Mouse (Mus musculus) CH12.LX (cell line): ENCODE measurements around the gene Ap1s1.

Experiments
- CTCF ChIP-seq, 2 experiments: IDR thresholded peaks in 1 of 2; conservative IDR thresholded peaks in 1 of 2; 2 replicates each; pipeline ENCODE4 v1.5.1; 2011 to 2012; ENCODE audit warnings: low read depth in 2 of 2, low read length in 2 of 2, improper control_type of control experiment in 1 of 2, inconsistent platforms in 1 of 2, mild to moderate bottlenecking in 1 of 2, moderate library complexity in 1 of 2
- POLR2A ChIP-seq: IDR thresholded peaks from 2 replicates; pipeline ENCODE4 v1.6.1; 2011; ENCODE audit warnings: low read depth, mild to moderate bottlenecking, improper control_type of control experiment, low read length

- no peak for TF ChIP-seq CTCF (conservative IDR thresholded peaks at IDR 0.05 in 1 of 2, IDR thresholded peaks at IDR 0.05 in 1 of 2; ENCODE audit: low read depth in 2 of 2, low read length in 2 of 2)
- no peak for TF ChIP-seq POLR2A
Observed at GRCm38 (mm10) chr5:137054873-137055272, 8.9 kb upstream of the Ap1s1 start.
